Mouse (Mus musculus) testis, adult 2 months (tissue): ENCODE measurements around the gene Gtf3c5. TPM values are rescaled to one million over a fixed set of nuclear protein-coding genes. Genes with fewer than 3 reads are reported as not detected.

Experiments
- H3K27ac ChIP-seq: fragments of 200-500 bp; 2 replicates; pipeline ENCODE4 v1.5.1; 2012; ENCODE audit warnings: low read depth, low read length; ENCODE audit not compliant: control insufficient read depth, insufficient read depth
- H3K27me3 ChIP-seq: fragments of 200-500 bp; 2 replicates; pipeline ENCODE4 v1.6.1; 2012; ENCODE audit warnings: mild to moderate bottlenecking, low read length, moderate library complexity; ENCODE audit not compliant: control insufficient read depth, insufficient read depth
- H3K36me3 ChIP-seq: fragments of 200-500 bp; 2 replicates; pipeline ENCODE4 v1.6.1; 2012; ENCODE audit warnings: mild to moderate bottlenecking, low read length; ENCODE audit not compliant: control insufficient read depth, insufficient read depth
- H3K4me1 ChIP-seq: fragments of 200-500 bp; 2 replicates; pipeline ENCODE4 v1.6.1; 2012; ENCODE audit warnings: low read length; ENCODE audit not compliant: control insufficient read depth, insufficient read depth
- H3K4me3 ChIP-seq: fragments of 200-500 bp; 2 replicates; pipeline ENCODE4 v1.5.1; 2012; ENCODE audit warnings: low read depth, mild to moderate bottlenecking, low read length, moderate library complexity, mixed read lengths; ENCODE audit not compliant: control insufficient read depth
- CTCF ChIP-seq: fragments of 200-500 bp; IDR thresholded peaks from 2 replicates; pipeline ENCODE4 v1.5.1; 2012; ENCODE audit warnings: low read depth, mild to moderate bottlenecking, inconsistent platforms, low read length, moderate library complexity; ENCODE audit not compliant: control insufficient read depth, insufficient read depth, insufficient replicate concordance
- POLR2A ChIP-seq: fragments of 200-500 bp; IDR thresholded peaks from 2 replicates; pipeline ENCODE4 v1.6.1; 2012; ENCODE audit warnings: low read depth, mild to moderate bottlenecking, inconsistent platforms, low read length, moderate library complexity; ENCODE audit not compliant: control insufficient read depth
- polyA plus RNA-seq: library from polyadenylated mRNA; depleted of rRNA; stranded (reverse); fragments of >200 nt; gene quantifications from 2 replicates; pipeline ENCODE4 v1.2.3, GENCODE M21; 2012; rRNA removed

Gtf3c5 gene
- 17.3 and 17.7 TPM in 2 replicates for polyA plus RNA-seq

- H3K27me3 ChIP-seq = no peaks in the 10 kb centered on the region
- TF ChIP-seq CTCF (no peak), POLR2A (no peak)
- peak within 1 kb of the TSS; percentile 97 for H3K27ac ChIP-seq
- peak within 1 kb of the TSS; percentile 100 for H3K4me3 ChIP-seq
- H3K36me3 ChIP-seq = no peaks in the 10 kb centered on the region
- no peaks in the 10 kb centered on the region; the same call in none of the 2 replicates for H3K4me1 ChIP-seq
Measured at GRCm38 (mm10) chr2:28583651-28584050, at the start of gene Gtf3c5. TSS of gene Gtf3c5 (minus strand) at chr2:28583751.

GRCm38 (mm10) chr2:28633136-28633535, 49.6 kb upstream of the Gtf3c5 start:
- Histone ChIP-seq H3K27ac (no peak overlapping the region), H3K36me3 (no peaks in the 10 kb centered on the region), H3K27me3 (no peaks in the 10 kb centered on the region), H3K4me1 (no peaks in the 10 kb centered on the region), H3K4me3 (no peak overlapping the region)
- TF ChIP-seq POLR2A (no peak), CTCF (no peak)

GRCm38 (mm10) chr2:28632626-28633025, 49.1 kb upstream of the Gtf3c5 start:
- Histone ChIP-seq H3K4me1 (no peaks in the 10 kb centered on the region), H3K36me3 (no peaks in the 10 kb centered on the region), H3K4me3 (no peak overlapping the region), H3K27ac (no peak overlapping the region), H3K27me3 (no peaks in the 10 kb centered on the region)
- TF ChIP-seq CTCF (no peak), POLR2A (no peak)

GRCm38 (mm10) chr2:28629911-28630381, 46.4 kb upstream of the Gtf3c5 start:
- no peak overlapping the region for H3K27ac ChIP-seq
- TF ChIP-seq POLR2A (no peak), CTCF (no peak)
- H3K36me3 ChIP-seq = no peaks in the 10 kb centered on the region

GRCm38 (mm10) chr2:28628053-28628452, 44.5 kb upstream of the Gtf3c5 start:
- Histone ChIP-seq H3K4me1 (no peaks in the 10 kb centered on the region), H3K36me3 (no peaks in the 10 kb centered on the region), H3K27ac (no peak overlapping the region), H3K4me3 (no peak overlapping the region), H3K27me3 (no peaks in the 10 kb centered on the region)
- no peak for TF ChIP-seq POLR2A
- TF ChIP-seq CTCF = no peak

More at GRCm38 (mm10) chr2:28629911-28630381, 46.4 kb upstream of the Gtf3c5 start:
- Histone ChIP-seq H3K4me3 (no peak overlapping the region), H3K27me3 (no peaks in the 10 kb centered on the region), H3K4me1 (no peaks in the 10 kb centered on the region)

- TF ChIP-seq CTCF = no peak
- no peak for TF ChIP-seq POLR2A
- no peaks in the 10 kb centered on the region for H3K27me3 ChIP-seq
- H3K36me3 ChIP-seq = no peaks in the 10 kb centered on the region
- no peaks in the 10 kb centered on the region for H3K4me1 ChIP-seq
- no peak overlapping the region for H3K4me3 ChIP-seq
- no peak overlapping the region for H3K27ac ChIP-seq
Measured at GRCm38 (mm10) chr2:28626038-28626437, 42.5 kb upstream of the Gtf3c5 start.

GRCm38 (mm10) chr2:28624870-28625269, 41.3 kb upstream of the Gtf3c5 start:
- no peaks in the 10 kb centered on the region for H3K36me3 ChIP-seq
- H3K4me1 ChIP-seq = no peaks in the 10 kb centered on the region
- H3K27ac ChIP-seq = no peak overlapping the region
- H3K27me3 ChIP-seq = no peaks in the 10 kb centered on the region
- H3K4me3 ChIP-seq = no peak overlapping the region
- TF ChIP-seq CTCF (peak; percentile 50; the same call in 1 of the 2 replicates), POLR2A (no peak)

- Histone ChIP-seq H3K27ac (no peak overlapping the region), H3K4me1 (no peaks in the 10 kb centered on the region), H3K36me3 (no peaks in the 10 kb centered on the region), H3K4me3 (no peak overlapping the region), H3K27me3 (no peaks in the 10 kb centered on the region)
- TF ChIP-seq POLR2A (no peak), CTCF (peak; percentile 60)
Measured at GRCm38 (mm10) chr2:28622521-28623124, 39.1 kb upstream of the Gtf3c5 start.
